Mouse (Mus musculus) effector memory CD4-positive, alpha-beta T cell, adult 5 months (primary cell): ENCODE measurements around the gene Heg1. TPM values are rescaled to one million over a fixed set of nuclear protein-coding genes. Genes with fewer than 3 reads are reported as not detected.

Source experiments
- polyA plus RNA-seq: library from polyadenylated mRNA; unstranded; fragments of 100-300 nt; shearing (Covaris generic); gene quantifications from one replicate; pipeline ENCODE4 v1.2.1, GENCODE M21; 2017

Gene Heg1
- 52.6 TPM for polyA plus RNA-seq

GRCm38 (mm10) chr16:33684162-33684702 is at the start of gene Heg1:
TSS of gene Heg1 (plus strand) at chr16:33684370.

GRCm38 (mm10) chr16:33793846-33794791 is 109.9 kb downstream of the Heg1 start, which contains the start of gene Muc13:
TSS of gene Muc13 (plus strand) at chr16:33794037.

Other genes starting within 250 kb of the Heg1 start
- gene Slc12a8, start 167.0 kb upstream of the Heg1 start, polyA plus RNA-seq: 1.3 TPM
- gene Muc13, start 109.7 kb downstream of the Heg1 start, polyA plus RNA-seq: not detected
- 4.0 TPM for gene Itgb5, start 145.3 kb downstream of the Heg1 start, polyA plus RNA-seq